Mouse (Mus musculus): ENCODE data around the gene Tbl1xr1. TPM values are rescaled to one million over a fixed set of nuclear protein-coding genes. Genes with fewer than 3 reads are reported as not detected.

Gene Tbl1xr1
- total and polyA plus RNA-seq, 2 experiments from 2014 or later: 12.8 to 33.1 TPM

- DNase-seq (ENCODE audit: low spot score) (no peak), ATAC-seq (no peak)
- H3K36me3 ChIP-seq (ENCODE audit: insufficient read depth, low read length): no peaks in the 10 kb centered on the region
- H3K9ac ChIP-seq (replicated peaks; ENCODE audit: low read length): no peak overlapping the region
- TF ChIP-seq CTCF (IDR thresholded peaks at IDR 0.05; ENCODE audit: low read depth): no peak
- H3K27me3 ChIP-seq (ENCODE audit: insufficient read depth, low read length): no peaks in the 10 kb centered on the region
- H3K9me3 ChIP-seq (ENCODE audit: low read length): no peaks in the 10 kb centered on the region
- no peak overlapping the region for H3K4me2 ChIP-seq (ENCODE audit: low read depth, low read length)
- no peak overlapping the region for H3K27ac ChIP-seq
- H3K4me3 ChIP-seq (ENCODE audit: low read length): no peak overlapping the region
- WGBS: 88% methylated on average over 4 of the region's 4 CpGs
- no peaks in the 10 kb centered on the region for H3K4me1 ChIP-seq (ENCODE audit: insufficient read depth, low read length)
Observed at GRCm38 (mm10) chr3:22185265-22185664, 108.8 kb downstream of the Tbl1xr1 start.

GRCm38 (mm10) chr3:22190498-22190897 lies 114.0 kb downstream of the Tbl1xr1 start:
- DNase-seq (ENCODE audit: low spot score) (peak; percentile 79), ATAC-seq (peak; percentile 79; the same call in 1 of the 2 replicates)
- H3K4me2 ChIP-seq (ENCODE audit: low read depth, low read length): no peak overlapping the region
- no peak overlapping the region for H3K27ac ChIP-seq
- H3K9ac ChIP-seq (replicated peaks; ENCODE audit: low read length): no peak overlapping the region
- TF ChIP-seq CTCF (IDR thresholded peaks at IDR 0.05; ENCODE audit: low read depth): peak; percentile 71
- no peaks in the 10 kb centered on the region for H3K4me1 ChIP-seq (ENCODE audit: insufficient read depth, low read length)
- H3K27me3 ChIP-seq (ENCODE audit: insufficient read depth, low read length): no peaks in the 10 kb centered on the region
- H3K9me3 ChIP-seq (ENCODE audit: low read length): no peaks in the 10 kb centered on the region
- H3K36me3 ChIP-seq (ENCODE audit: insufficient read depth, low read length): peaks cover 9% of the 10 kb centered on the region; the same call in 1 of the 2 replicates
- H3K4me3 ChIP-seq (ENCODE audit: low read length): no peak overlapping the region

- H3K4me1 ChIP-seq (ENCODE audit: insufficient read depth, low read length): no peaks in the 10 kb centered on the region
- no peaks in the 10 kb centered on the region for H3K27me3 ChIP-seq (ENCODE audit: insufficient read depth, low read length)
- H3K27ac ChIP-seq: no peak overlapping the region
- no peak for TF ChIP-seq CTCF (IDR thresholded peaks at IDR 0.05; ENCODE audit: low read depth)
- H3K36me3 ChIP-seq (ENCODE audit: insufficient read depth, low read length): peaks cover 18% of the 10 kb centered on the region; the same call in 1 of the 2 replicates
- H3K9ac ChIP-seq (replicated peaks; ENCODE audit: low read length): no peak overlapping the region
- 90% methylated on average over 5 of the region's 5 CpGs for WGBS
- no peak overlapping the region for H3K4me2 ChIP-seq (ENCODE audit: low read depth, low read length)
- DNase-seq (ENCODE audit: low spot score) (no peak), ATAC-seq (no peak)
- H3K9me3 ChIP-seq (ENCODE audit: low read length): no peaks in the 10 kb centered on the region
- H3K4me3 ChIP-seq (ENCODE audit: low read length): no peak overlapping the region
Observed at GRCm38 (mm10) chr3:22192931-22193330, 116.5 kb downstream of the Tbl1xr1 start.

GRCm38 (mm10) chr3:22194185-22194856 lies 117.9 kb downstream of the Tbl1xr1 start:
- DNase-seq (ENCODE audit: low spot score) (no peak), ATAC-seq (no peak)
- Histone ChIP-seq H3K9me3 (ENCODE audit: low read length) (no peaks in the 10 kb centered on the region), H3K9ac (replicated peaks; ENCODE audit: low read length) (no peak overlapping the region), H3K27me3 (ENCODE audit: insufficient read depth, low read length) (no peaks in the 10 kb centered on the region), H3K27ac (no peak overlapping the region), H3K4me1 (ENCODE audit: insufficient read depth, low read length) (no peaks in the 10 kb centered on the region), H3K4me3 (ENCODE audit: low read length) (no peak overlapping the region), H3K4me2 (ENCODE audit: low read depth, low read length) (no peak overlapping the region), H3K36me3 (ENCODE audit: insufficient read depth, low read length) (peaks cover 18% of the 10 kb centered on the region; the same call in 1 of the 2 replicates)
- TF ChIP-seq CTCF (IDR thresholded peaks at IDR 0.05; ENCODE audit: low read depth): no peak
- WGBS: 94% methylated on average over 7 of the region's 7 CpGs

DNA sequence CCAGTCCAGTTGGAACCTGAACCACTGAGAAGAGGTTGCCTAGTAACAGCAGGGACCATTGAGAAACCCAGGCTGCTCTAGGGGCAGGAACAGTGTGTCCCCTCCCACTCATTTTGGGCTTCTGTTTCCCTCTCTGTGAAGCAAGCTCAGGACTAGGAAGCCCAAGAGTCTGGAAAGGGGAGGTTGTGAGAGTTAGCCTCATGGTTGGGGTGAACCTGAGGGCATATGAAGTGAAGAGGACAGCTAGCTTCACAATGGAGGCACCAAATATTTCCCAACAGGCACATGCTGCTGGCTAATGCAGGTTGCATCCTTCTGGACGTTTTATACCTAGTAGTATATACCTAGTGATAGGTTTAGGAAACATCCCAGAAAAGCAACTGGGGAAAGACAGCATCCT lies 122.3 kb downstream of the Tbl1xr1 start:
- H3K9me3 ChIP-seq (ENCODE audit: low read length): no peaks in the 10 kb centered on the region
- ATAC-seq (no peak), DNase-seq (ENCODE audit: low spot score) (no peak)
- WGBS: 79% methylated on average over 1 of the region's 1 CpGs
- H3K36me3 ChIP-seq (ENCODE audit: insufficient read depth, low read length): peaks cover 18% of the 10 kb centered on the region; the same call in 1 of the 2 replicates
- H3K4me2 ChIP-seq (ENCODE audit: low read depth, low read length): no peak overlapping the region
- H3K9ac ChIP-seq (replicated peaks; ENCODE audit: low read length): no peak overlapping the region
- no peaks in the 10 kb centered on the region for H3K27me3 ChIP-seq (ENCODE audit: insufficient read depth, low read length)
- H3K4me3 ChIP-seq (ENCODE audit: low read length): no peak overlapping the region
- no peak overlapping the region for H3K27ac ChIP-seq
- no peak for TF ChIP-seq CTCF (IDR thresholded peaks at IDR 0.05; ENCODE audit: low read depth)
- no peaks in the 10 kb centered on the region for H3K4me1 ChIP-seq (ENCODE audit: insufficient read depth, low read length)

DNA sequence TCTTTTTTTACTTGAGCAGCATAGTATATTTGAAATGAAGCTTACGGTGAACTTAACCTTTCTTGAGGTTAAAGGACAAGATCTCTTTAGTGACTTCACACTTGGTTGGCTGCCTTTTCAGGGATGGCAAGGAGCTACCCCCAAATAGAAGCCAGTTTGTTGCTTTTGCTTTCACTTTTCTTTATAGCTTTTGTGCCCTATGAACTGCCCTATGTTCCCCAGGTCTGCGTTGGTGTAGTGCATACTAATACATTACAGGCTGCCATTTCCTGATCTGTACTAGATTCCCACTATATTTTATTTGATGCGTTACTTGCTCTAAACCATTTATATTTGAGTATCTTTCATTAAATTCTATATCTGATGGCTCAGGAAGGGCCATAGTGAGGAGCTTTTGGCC lies 127.7 kb downstream of the Tbl1xr1 start:
- Histone ChIP-seq H3K4me3 (ENCODE audit: low read length) (no peak overlapping the region), H3K27me3 (ENCODE audit: insufficient read depth, low read length) (no peaks in the 10 kb centered on the region), H3K27ac (no peak overlapping the region), H3K4me1 (ENCODE audit: insufficient read depth, low read length) (no peaks in the 10 kb centered on the region), H3K9me3 (ENCODE audit: low read length) (no peaks in the 10 kb centered on the region), H3K36me3 (ENCODE audit: insufficient read depth, low read length) (peaks cover under 1% of the 10 kb centered on the region), H3K9ac (replicated peaks; ENCODE audit: low read length) (no peak overlapping the region), H3K4me2 (ENCODE audit: low read depth, low read length) (no peak overlapping the region)
- DNase-seq (ENCODE audit: low spot score) (no peak), ATAC-seq (no peak)
- 95% methylated on average over 3 of the region's 3 CpGs for WGBS
- TF ChIP-seq CTCF (IDR thresholded peaks at IDR 0.05; ENCODE audit: low read depth): no peak

- H3K9me3 ChIP-seq (ENCODE audit: low read length): no peaks in the 10 kb centered on the region
- H3K4me2 ChIP-seq (ENCODE audit: low read depth, low read length): no peak overlapping the region
- no peak overlapping the region for H3K4me3 ChIP-seq (ENCODE audit: low read length)
- H3K4me1 ChIP-seq (ENCODE audit: insufficient read depth, low read length): no peaks in the 10 kb centered on the region
- DNase-seq (ENCODE audit: low spot score) (no peak), ATAC-seq (no peak)
- TF ChIP-seq CTCF (IDR thresholded peaks at IDR 0.05; ENCODE audit: low read depth): no peak
- no peak overlapping the region for H3K9ac ChIP-seq (replicated peaks; ENCODE audit: low read length)
- no peaks in the 10 kb centered on the region for H3K36me3 ChIP-seq (ENCODE audit: insufficient read depth, low read length)
- H3K27ac ChIP-seq: no peak overlapping the region
- WGBS: 85% methylated on average over 2 of the region's 2 CpGs
- no peaks in the 10 kb centered on the region for H3K27me3 ChIP-seq (ENCODE audit: insufficient read depth, low read length)
Observed at GRCm38 (mm10) chr3:22221557-22221956, 145.1 kb downstream of the Tbl1xr1 start.

All from hindbrain, postnatal 0 days (tissue).